Mouse (Mus musculus): ENCODE results near the gene Rarb.

Gene Rarb

DNA sequence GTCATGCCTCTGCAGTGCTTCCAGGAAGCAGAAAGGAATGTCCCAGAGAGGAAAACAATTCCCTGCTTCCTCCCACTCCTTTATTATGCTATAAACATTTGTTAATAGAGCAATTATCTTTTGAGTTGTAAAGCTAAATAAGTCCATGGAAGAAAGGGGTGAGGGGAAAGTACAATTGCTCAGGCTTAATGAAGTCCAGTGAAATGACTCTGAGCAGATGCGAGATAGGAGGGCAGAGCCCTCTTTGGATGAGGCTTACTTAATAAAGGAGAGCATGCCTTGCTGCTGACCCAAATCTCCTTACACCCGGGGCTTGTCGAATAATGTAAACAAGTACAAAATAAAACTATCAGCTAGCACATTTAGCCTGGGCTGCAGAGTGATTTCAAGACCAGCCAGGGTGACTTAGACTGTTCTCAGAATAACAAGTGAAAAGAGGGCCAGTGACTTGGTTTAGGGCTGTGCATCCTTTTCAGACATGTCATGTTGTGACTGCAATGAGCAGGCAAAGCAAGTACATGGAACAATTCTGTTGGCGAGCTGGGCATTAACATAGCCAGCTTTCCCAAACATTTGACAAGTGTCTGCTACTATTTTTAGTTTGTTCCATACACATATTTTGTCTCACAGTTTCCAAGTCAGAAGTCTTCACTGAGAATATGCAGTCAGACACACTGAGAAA, 83.5 kb downstream of the Rarb start:
- DNase-seq (ENCODE audit: low spot score in 2 of 2): no peak

DNA sequence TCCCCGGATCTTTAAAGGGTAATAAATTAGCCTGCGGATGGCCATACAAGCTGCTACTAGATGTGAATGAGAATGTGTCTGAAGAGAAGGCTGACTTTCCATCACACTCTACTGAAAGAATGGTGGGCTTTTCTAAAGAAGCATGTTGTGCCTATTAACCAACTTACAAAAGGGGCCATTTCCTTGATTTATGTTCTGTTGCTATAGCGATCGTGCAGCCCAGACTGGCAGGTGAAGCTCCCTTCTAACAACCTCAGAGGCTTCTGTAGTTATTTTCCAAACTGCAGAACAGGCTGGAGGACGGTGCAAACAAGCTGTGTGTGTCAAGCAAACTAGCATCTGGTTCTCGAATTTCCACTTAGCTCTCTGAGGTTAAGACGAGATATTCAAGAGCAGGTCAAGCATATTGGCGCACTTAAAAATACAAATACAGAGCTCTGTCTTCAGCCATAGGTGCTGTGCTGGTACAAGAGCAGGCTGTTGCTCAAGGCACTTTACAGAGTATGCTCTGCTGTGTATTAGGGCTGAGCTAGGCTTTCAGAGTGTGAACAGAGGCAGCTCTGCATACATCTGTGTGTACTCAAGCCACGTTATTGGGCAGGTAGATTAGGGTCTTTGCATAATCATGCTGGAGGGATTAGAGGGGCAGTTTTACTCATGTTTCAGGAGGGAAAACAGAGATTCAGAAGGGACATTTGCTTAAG, 85.2 kb downstream of the Rarb start:
- no peak for DNase-seq (ENCODE audit: low spot score in 2 of 2)

DNA sequence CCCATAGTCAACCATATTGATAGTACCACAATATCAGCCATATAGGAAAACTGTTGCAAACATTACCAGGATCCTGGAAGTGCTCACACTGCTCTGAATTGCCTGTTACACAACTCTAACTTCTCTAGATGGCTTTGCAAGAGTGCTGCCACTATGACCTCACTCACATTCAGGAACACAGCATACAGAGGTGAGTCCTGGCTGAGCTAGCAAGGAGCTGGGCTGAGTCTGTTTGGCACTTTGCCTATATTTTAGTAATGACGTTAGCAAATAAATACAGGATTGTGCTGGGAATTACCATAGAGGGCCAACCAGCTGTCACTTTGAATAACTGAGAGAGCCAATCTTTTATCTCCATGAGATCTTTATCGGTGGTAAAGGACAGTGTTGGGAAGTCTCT, 86.9 kb downstream of the Rarb start:
- no peak for DNase-seq (ENCODE audit: low spot score in 2 of 2)

GRCm38 (mm10) chr14:16728175-16728838, 90.6 kb downstream of the Rarb start:
- no peak for DNase-seq (ENCODE audit: low spot score in 2 of 2)

DNA sequence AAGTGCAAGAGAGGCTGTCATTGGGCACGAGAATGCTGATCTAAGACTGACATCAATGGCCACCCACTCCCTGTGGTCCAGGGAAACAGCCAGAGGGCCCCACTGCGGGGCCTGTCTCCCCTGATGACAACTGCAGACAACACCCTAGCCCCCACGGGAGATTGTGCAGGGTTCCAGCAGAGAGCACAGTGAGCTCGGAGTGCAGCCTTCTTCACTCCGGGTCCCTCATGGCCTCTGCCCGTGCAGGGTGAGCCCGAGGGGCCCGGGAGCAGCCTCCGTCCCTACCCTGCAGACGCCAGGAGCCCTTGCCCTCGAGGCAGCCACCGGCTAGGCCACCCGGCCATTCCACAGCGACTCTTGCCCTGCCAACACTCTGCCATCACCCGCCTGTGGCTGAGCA, 95.0 kb downstream of the Rarb start:
- DNase-seq (ENCODE audit: low spot score in 2 of 2): no peak

DNA sequence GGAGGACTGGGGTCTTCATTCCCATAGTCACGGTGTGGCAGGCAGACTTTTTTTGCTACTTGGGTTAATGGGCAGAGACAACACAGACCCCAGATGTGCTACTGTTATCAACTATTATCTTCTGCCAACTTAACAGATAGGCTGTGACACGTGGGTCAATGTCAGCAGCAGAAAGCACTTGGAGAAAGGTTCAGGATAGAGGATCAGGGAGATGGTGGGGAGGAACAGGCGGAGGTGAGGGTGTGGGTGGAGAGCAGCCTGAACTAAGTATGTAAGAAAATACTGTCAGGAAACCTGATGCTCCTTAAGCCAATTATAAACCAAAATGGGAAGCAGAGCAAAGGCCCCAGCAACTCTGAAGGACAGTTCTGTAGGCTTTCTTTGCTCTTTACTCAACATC, 101.1 kb downstream of the Rarb start:
- no peak for DNase-seq (ENCODE audit: low spot score in 2 of 2)

GRCm38 (mm10) chr14:16714344-16714955, 104.5 kb downstream of the Rarb start:
- no peak for DNase-seq (ENCODE audit: low spot score in 2 of 2)

DNA sequence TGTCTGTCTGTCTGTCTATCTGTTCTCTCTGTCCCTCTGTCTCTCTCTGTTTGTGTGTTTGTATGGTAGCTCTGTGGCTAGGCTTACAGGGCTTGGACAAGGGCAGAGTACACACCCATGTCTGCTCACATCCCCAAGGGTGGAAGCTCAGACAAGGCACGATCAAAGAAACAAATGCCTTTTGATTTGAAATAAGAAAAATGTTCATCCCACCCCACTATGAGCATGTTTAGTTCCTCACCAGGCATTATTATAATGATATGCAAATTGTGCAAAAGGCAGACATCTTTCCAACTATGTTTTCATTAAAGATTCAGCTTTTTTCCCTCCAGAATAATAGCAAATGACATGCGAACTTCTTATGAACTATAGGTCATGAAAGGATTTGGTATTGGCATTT, 105.2 kb downstream of the Rarb start:
- no peak for DNase-seq (ENCODE audit: low spot score in 2 of 2)

GRCm38 (mm10) chr14:16699228-16699627, 119.7 kb downstream of the Rarb start:
- DNase-seq (ENCODE audit: low spot score in 2 of 2): no peak

DNA sequence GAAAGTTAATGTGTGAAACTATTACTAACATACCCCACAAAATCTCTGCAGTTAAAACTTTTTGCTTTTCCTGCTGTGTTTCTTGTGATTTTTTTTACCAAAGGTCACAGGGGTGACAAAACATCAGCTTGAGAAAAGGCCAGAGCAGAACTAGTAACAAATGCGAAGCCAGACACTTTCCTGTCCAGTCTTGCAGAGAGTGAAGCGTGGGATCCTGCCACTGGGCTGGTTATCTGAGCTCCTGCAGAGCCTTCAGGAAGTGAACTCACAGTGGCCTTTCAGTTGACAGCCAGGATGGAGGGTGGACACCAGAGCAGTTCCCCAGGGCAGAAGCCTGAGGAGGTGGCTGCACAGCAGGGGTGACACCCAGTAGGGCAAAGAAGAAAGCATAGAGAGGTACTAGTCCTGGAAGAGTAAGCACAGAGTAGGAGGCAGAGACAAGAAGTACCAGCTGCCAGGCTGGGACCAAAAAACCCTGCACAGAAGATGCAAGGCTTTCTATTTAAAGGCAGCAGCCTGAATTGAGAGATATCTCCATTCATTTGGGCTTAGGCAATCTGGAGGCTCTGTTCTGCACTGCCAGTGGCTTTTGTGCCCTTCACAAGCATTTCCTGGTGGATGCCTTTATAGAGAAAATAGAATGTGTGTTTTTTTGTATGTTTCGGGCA, 123.4 kb downstream of the Rarb start:
- no peak for DNase-seq (ENCODE audit: low spot score in 2 of 2)

GRCm38 (mm10) chr14:16678335-16678734, 140.6 kb downstream of the Rarb start:
- DNase-seq (ENCODE audit: low spot score in 2 of 2): no peak

DNA sequence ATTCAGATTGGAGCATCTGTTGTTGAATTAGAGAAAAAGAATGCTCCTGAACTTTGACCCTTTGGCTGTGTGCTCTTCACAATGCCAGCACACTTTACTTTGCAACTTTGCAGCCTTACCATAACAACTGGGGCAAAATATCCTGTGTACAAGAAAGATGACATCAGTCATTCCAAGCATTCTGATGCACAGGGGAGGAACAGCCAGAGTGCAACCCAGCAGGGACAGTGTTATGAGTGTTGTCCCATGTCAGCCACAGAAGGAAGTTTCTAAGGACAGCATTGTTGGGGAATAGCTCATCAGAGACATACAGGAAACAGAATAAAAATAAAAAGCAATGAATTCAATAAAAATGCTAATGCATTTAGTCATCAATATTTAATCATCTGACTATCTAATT, 141.9 kb downstream of the Rarb start:
- DNase-seq (ENCODE audit: low spot score in 2 of 2): no peak

- no peak for DNase-seq (ENCODE audit: low spot score in 2 of 2)
Measured at GRCm38 (mm10) chr14:16670571-16670970, 148.4 kb downstream of the Rarb start.

DNA sequence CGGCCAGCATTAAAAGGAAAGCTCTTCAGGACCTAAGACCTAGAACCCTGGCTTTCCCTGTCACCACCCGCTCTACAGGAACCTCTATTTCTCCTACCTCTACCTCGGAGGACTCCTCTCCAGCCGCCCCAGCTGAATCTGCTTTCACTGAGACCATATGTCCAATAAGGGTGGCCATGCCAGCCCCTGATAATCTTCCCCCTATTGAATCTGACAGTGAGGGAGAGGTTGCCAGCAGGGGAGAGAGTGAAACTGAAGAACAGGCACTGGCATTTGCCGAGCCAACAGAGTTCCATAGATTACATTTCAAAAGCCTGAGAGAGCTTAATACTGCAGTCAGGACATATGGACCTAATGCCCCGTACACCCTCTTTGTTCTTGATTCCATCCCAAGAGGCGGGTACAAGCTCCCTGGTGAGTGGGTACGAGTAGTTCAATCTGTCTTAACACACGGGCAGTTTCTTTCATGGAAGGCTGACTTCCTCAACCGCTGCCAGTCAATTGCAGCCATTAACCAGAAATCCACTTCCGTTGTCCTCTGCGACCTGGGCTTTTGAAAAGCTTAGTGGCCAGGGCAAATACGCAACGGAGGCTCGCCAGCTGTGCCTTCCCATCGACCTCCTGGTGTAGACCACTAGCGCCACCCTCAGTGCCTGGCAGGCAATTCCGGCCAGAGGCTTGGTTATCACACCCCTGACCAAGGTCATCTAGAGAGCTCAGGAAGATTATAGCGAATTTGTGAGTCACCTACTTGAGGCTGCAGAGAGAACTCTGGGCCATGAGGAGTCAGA, 179.6 kb downstream of the Rarb start:
- no peak for DNase-seq (ENCODE audit: low spot score in 2 of 2)

DNA sequence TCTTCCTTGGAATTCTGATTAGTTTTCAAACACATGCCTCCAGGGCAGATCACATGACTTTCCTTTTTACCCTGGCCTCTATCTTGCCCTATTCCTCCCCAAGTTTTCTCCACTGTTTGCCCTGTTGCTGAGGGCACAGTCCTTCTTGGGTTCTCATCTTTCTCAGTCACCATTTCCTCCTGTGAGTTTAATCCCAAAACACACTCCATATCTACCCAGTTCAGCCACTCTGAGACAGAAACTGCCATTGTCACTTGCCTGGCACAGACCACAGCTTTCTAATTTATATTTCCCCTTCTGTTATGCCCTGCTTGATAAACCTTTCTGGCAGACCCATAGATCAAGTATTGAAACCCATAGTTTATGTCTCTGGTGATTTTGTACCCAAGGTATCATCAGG, 205.0 kb downstream of the Rarb start:
- no peak for DNase-seq (ENCODE audit: low spot score in 2 of 2)

DNA sequence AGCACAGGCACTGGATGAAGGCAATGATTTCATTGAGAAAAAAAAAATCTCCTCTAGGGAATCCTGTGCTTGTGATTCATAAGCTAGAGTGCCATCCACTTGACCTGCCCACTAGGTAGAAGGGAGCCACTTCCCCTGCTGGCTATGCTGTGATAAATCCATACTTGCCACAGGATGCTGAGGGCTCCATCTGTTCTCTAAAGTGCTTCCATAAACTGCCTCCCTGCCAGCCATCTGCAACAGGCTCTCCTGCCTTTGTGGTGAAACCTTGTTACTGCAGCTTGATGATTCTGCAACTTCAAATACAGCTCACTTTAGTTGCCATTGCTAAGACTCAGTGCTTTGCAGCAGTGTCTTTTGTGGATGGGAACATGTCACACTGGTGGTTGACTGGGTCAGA, 213.5 kb downstream of the Rarb start:
- no peak for DNase-seq (ENCODE audit: low spot score in 2 of 2)

GRCm38 (mm10) chr14:16604469-16605064, 214.4 kb downstream of the Rarb start:
- no peak for DNase-seq (ENCODE audit: low spot score in 2 of 2)

DNA sequence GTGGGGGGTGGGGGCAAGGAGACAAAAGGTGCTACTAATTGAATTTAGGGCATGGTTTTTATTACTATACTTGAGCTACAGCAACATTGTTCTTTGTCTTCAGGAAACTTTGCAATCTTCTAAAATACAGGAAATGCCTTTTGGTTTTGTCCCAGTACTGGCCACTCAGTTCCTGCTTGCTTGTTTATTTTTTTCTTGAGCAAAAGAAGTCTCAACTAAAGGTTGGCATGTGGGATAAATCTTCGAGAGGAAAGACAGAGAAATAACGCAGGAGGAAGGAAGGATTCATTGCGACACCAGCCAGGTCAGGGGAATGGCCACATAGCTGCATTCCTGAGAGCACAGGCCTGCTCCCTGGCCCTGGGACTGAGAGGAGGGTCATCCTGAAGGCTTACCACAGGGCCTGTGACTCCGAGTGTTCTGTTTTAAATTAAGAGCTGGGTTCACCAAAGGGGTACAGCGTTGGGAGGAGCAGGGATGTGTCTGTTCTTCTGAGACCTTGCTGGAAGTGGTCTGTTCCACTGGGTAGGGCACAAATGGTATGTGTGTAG, 215.8 kb downstream of the Rarb start:
- DNase-seq (ENCODE audit: low spot score in 2 of 2): no peak

DNA sequence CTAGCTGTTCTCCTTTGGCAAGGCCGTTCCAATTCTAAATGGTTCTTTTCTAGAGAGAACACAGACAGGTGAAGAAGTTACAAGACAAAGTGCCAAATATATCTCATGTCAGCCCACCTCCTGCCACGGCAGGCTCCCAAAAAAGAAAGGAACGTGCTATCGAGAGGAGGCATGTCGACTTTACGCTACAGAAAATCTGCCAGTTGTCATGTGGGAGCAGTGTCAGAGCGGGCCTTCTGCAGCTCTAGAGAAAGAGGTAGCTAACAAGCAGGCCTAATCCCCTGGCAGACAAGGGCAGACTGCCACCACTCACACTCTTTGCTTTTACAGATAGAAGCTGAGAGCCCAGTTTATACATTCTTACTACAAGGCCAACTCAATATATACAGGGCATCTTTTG, 219.7 kb downstream of the Rarb start:
- DNase-seq (ENCODE audit: low spot score in 2 of 2): no peak

DNA sequence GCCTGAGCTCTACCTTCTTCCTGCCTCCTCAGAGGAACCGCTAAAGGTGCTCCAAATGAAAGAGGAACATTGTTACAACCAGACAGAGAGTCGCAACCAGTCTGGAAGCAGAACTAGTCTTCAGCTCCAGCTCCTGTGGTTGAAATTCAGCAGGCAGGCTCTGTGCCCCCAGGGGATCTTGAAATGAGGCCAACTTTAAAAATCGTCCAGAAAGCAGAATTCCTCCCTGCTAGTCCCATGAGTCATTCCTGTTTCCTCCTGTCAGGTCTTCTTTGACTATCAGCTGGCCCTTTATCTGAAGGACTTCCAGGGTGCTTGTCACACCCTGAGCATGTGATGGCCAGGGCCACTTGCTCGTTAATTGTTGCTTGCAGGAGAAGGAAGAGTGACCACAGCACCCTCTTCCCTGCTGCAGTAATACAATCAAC, 220.9 kb downstream of the Rarb start:
- DNase-seq (ENCODE audit: low spot score in 2 of 2): no peak

DNA sequence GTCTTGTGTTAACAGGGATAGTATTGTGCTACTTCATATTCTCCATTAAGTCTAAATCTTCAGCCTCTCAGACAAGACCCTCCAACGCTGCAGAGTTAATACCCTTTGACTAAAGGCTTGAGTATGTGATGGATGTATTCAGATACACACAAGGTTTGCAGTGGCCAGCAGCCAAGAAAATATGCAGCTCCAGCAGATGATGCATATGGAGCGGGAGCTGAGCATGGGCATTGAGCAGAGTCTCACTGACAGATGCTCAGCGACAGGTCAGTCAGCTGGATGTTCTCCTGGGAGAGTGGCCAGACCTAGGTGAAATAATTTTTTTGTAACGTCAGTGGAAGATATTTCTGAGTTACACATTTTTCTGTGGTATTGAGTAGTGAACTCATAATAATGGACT, 229.8 kb downstream of the Rarb start:
- DNase-seq (ENCODE audit: low spot score in 2 of 2): no peak
